Mouse (Mus musculus) forebrain, embryonic 11.5 days (tissue): ENCODE data around the gene Luc7l3. TPM values are rescaled to one million over a fixed set of nuclear protein-coding genes. Genes with fewer than 3 reads are reported as not detected.

Source experiments
- ATAC-seq: fragments of 200-750 bp; cut with Nextera tagmentation; replicated peaks from 2 replicates; pipeline ENCODE4 v1.8.0; 2017; ENCODE audit warnings: moderate TSS enrichment; ENCODE audit not compliant: low FRiP score
- DNase-seq: peaks from one replicate; pipeline ENCODE4 v3.0.0-alpha.2; 2017; ENCODE audit warnings: low spot score
- H3K27ac ChIP-seq: fragments of 300-500 bp; sonication (generic); 2 replicates; pipeline ENCODE4 v1.5.1; 2014; ENCODE audit warnings: low read depth, low read length
- H3K27me3 ChIP-seq: fragments of 300-500 bp; sonication (generic); 2 replicates; pipeline ENCODE4 v1.6.1; 2014; ENCODE audit warnings: mild to moderate bottlenecking, low read length, mixed read lengths; ENCODE audit not compliant: control insufficient read depth, insufficient read depth
- H3K36me3 ChIP-seq: fragments of 300-500 bp; sonication (generic); 2 replicates; pipeline ENCODE4 v1.6.1; 2014; ENCODE audit warnings: mild to moderate bottlenecking, low read length, moderate library complexity, mixed read lengths; ENCODE audit not compliant: control insufficient read depth, insufficient read depth
- H3K4me1 ChIP-seq: fragments of 300-500 bp; sonication (generic); replicated peaks from 2 replicates; pipeline ENCODE4 v1.6.1; 2014; ENCODE audit warnings: low read length, mixed read lengths; ENCODE audit not compliant: control insufficient read depth, insufficient read depth
- H3K4me2 ChIP-seq: fragments of 300-500 bp; sonication (generic); 2 replicates; pipeline ENCODE4 v1.6.1; 2014; ENCODE audit warnings: low read depth, mild to moderate bottlenecking, low read length, moderate library complexity, mixed read lengths; ENCODE audit not compliant: severe bottlenecking
- H3K4me3 ChIP-seq: fragments of 300-500 bp; sonication (generic); 2 replicates; pipeline ENCODE4 v1.5.1; 2014; ENCODE audit warnings: low read depth, low read length
- H3K9ac ChIP-seq: fragments of 300-500 bp; sonication (generic); 2 replicates; pipeline ENCODE4 v1.6.1; 2014; ENCODE audit warnings: low read length
- H3K9me3 ChIP-seq: fragments of 300-500 bp; sonication (generic); 2 replicates; pipeline ENCODE4 v1.6.1; 2016; ENCODE audit warnings: low read length, mixed read lengths; ENCODE audit not compliant: control insufficient read depth
- WGBS: fragments of 180-500 bp; shearing (Covaris S2); extraction: QIAGEN DNeasy Blood & Tissue Kit; methylation state at CpG from one replicate; pipeline ENCODE4 v1.1.7; 2014; 5-methylcytosine and 5-hydroxymethylcytosine counted together
- polyA plus RNA-seq: library from polyadenylated mRNA; unstranded; fragments of >200 nt; fragmentation: Nextera tagmentation; extraction: Ambion mirVana; gene quantifications from 2 replicates; pipeline ENCODE4 v1.2.1, GENCODE M21; 2014

Gene Luc7l3
- polyA plus RNA-seq, result 132 and 136 TPM in 2 replicates

- no peaks in the 10 kb centered on the region for H3K27me3 ChIP-seq
- WGBS, result under 1% methylated on average over 34 of the region's 36 CpGs
- peak within 1 kb of the TSS; percentile 94 for H3K27ac ChIP-seq
- DNase-seq (peak; percentile 97), ATAC-seq (peak; percentile 93)
- no peaks in the 10 kb centered on the region for H3K9me3 ChIP-seq
- peak within 1 kb of the TSS; percentile 91 for H3K4me3 ChIP-seq
- H3K4me1 ChIP-seq, result peaks cover 13% of the 10 kb centered on the region; the same call in 1 of the 2 replicates
- peak within 1 kb of the TSS; percentile 97 for H3K9ac ChIP-seq
- peaks cover 2% of the 10 kb centered on the region; the same call in 1 of the 2 replicates for H3K36me3 ChIP-seq
- H3K4me2 ChIP-seq, result peak within 1 kb of the TSS; percentile 72
Measured at GRCm38 (mm10) chr11:94321931-94322400, at the start of gene Luc7l3. Luc7l3 (minus strand) TSS chr11:94321988.

DNA sequence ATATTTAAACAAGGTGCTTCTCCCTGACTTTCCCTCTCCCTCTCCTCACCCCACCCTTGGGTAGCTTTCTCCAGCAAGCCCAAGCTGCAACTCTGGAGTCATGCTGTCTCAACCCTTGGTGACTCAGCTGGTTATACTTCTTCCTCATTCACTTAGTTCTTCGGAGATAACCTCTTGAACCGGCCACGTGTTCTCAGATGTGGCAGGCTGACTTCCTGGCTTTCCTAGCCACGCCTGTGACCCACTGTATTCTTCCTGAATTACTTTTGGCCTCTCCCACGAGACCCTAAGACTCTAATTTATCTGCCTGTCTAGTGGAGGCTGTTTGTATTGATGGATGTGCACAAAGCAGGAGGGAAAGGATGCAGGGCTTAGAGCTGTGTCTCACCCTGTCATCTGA, 49.0 kb upstream of the Luc7l3 start:
- Histone ChIP-seq H3K4me2 (no peak overlapping the region), H3K9ac (no peak overlapping the region), H3K27me3 (no peaks in the 10 kb centered on the region), H3K27ac (no peak overlapping the region), H3K9me3 (no peaks in the 10 kb centered on the region; the same call in 1 of the 2 replicates), H3K4me1 (no peaks in the 10 kb centered on the region), H3K4me3 (no peak overlapping the region), H3K36me3 (no peaks in the 10 kb centered on the region)
- no peak for ATAC-seq
- DNase-seq, result no peak
- 62% methylated on average over 5 of the region's 5 CpGs for WGBS

GRCm38 (mm10) chr11:94369981-94370380, 48.2 kb upstream of the Luc7l3 start:
- H3K4me2 ChIP-seq, result no peak overlapping the region
- H3K36me3 ChIP-seq, result no peaks in the 10 kb centered on the region
- H3K27me3 ChIP-seq, result no peaks in the 10 kb centered on the region
- H3K27ac ChIP-seq, result no peak overlapping the region
- H3K9me3 ChIP-seq, result no peaks in the 10 kb centered on the region; the same call in 1 of the 2 replicates
- no peak for ATAC-seq
- no peaks in the 10 kb centered on the region for H3K4me1 ChIP-seq
- DNase-seq, result no peak
- 79% methylated on average over 6 of the region's 6 CpGs for WGBS
- no peak overlapping the region for H3K4me3 ChIP-seq
- no peak overlapping the region for H3K9ac ChIP-seq

DNA sequence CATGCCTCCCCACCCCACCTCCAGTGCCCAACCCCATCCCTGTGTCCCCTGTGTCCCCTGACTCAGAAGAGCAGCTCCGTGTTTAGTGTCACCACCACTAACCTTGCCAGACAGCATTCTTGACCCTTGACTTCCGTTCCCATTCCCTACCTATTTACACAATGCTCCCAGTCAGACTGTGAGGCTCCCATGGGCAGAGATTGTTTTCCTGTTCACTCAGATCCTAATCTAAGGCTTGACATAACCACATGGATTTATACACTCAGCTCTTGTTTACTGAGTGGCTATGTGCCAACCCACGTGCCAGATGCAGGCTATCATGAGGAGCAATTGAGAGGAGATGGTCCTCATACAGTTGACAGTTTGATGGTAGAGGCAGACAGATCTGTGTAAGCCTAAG, 43.6 kb upstream of the Luc7l3 start:
- no peaks in the 10 kb centered on the region; the same call in 1 of the 2 replicates for H3K9me3 ChIP-seq
- 83% methylated on average over 3 of the region's 3 CpGs for WGBS
- no peak for ATAC-seq

GRCm38 (mm10) chr11:94363690-94364089, 41.9 kb upstream of the Luc7l3 start:
- no peaks in the 10 kb centered on the region for H3K4me1 ChIP-seq
- no peaks in the 10 kb centered on the region; the same call in 1 of the 2 replicates for H3K9me3 ChIP-seq
- no peaks in the 10 kb centered on the region for H3K36me3 ChIP-seq
- DNase-seq (no peak), ATAC-seq (no peak)
- no peak overlapping the region for H3K4me2 ChIP-seq
- no peaks in the 10 kb centered on the region for H3K27me3 ChIP-seq
- no peak overlapping the region for H3K4me3 ChIP-seq
- WGBS, result 82% methylated on average over 7 of the region's 7 CpGs
- no peak overlapping the region for H3K27ac ChIP-seq
- H3K9ac ChIP-seq, result no peak overlapping the region

More for the DNA sequence above, 43.6 kb upstream of the Luc7l3 start:
- H3K36me3 ChIP-seq, result no peaks in the 10 kb centered on the region
- no peak overlapping the region for H3K4me2 ChIP-seq
- H3K27ac ChIP-seq, result no peak overlapping the region
- no peaks in the 10 kb centered on the region for H3K27me3 ChIP-seq
- no peaks in the 10 kb centered on the region for H3K4me1 ChIP-seq
- H3K4me3 ChIP-seq, result no peak overlapping the region
- no peak for DNase-seq
- no peak overlapping the region for H3K9ac ChIP-seq

- Histone ChIP-seq H3K9me3 (no peaks in the 10 kb centered on the region; the same call in 1 of the 2 replicates), H3K27me3 (no peaks in the 10 kb centered on the region), H3K9ac (no peak overlapping the region), H3K36me3 (no peaks in the 10 kb centered on the region), H3K4me2 (no peak overlapping the region), H3K27ac (no peak overlapping the region), H3K4me1 (no peaks in the 10 kb centered on the region), H3K4me3 (no peak overlapping the region)
- WGBS, result 92% methylated on average over 5 of the region's 5 CpGs
- DNase-seq, result no peak
- ATAC-seq, result no peak
Measured at GRCm38 (mm10) chr11:94362101-94362500, 40.3 kb upstream of the Luc7l3 start.

GRCm38 (mm10) chr11:94361166-94361870, 39.5 kb upstream of the Luc7l3 start:
- H3K9me3 ChIP-seq, result no peaks in the 10 kb centered on the region; the same call in 1 of the 2 replicates
- WGBS, result 91% methylated on average over 14 of the region's 14 CpGs
- ATAC-seq (no peak), DNase-seq (no peak)
- no peaks in the 10 kb centered on the region for H3K4me1 ChIP-seq
- H3K4me2 ChIP-seq, result no peak overlapping the region
- no peak overlapping the region for H3K4me3 ChIP-seq
- H3K9ac ChIP-seq, result no peak overlapping the region
- H3K27ac ChIP-seq, result no peak overlapping the region
- H3K36me3 ChIP-seq, result no peaks in the 10 kb centered on the region
- no peaks in the 10 kb centered on the region for H3K27me3 ChIP-seq

DNA sequence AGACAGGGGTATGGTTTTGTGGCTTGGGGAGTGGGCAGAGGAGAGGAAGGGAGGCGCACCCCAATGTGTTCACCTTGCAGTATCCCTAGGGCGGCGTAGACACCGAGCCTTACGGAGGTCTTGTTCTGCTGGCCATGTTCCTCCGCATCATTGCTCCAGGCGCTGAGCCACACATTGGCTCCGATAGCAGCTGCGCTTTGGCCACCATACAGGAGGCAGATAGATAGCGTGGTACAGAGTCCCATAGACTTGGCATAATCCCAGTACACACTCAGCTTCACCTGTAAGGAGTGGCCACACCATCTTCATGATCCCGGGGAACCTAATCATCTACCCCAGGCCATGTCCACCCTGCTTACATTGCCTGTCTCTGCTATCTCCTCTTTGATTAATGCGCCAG, 37.4 kb upstream of the Luc7l3 start:
- Histone ChIP-seq H3K27me3 (no peaks in the 10 kb centered on the region), H3K9me3 (no peaks in the 10 kb centered on the region), H3K27ac (no peak overlapping the region), H3K9ac (no peak overlapping the region), H3K4me2 (no peak overlapping the region), H3K36me3 (no peaks in the 10 kb centered on the region), H3K4me3 (no peak overlapping the region), H3K4me1 (no peaks in the 10 kb centered on the region)
- ATAC-seq (no peak), DNase-seq (no peak)
- 97% methylated on average over 12 of the region's 12 CpGs for WGBS
